Mouse (Mus musculus) thymus, postnatal 25 days (tissue): ENCODE data around the gene Ndufs2.
A peak's percentile ranks its signal among the peaks of the same experiment; 100 is the strongest.

Experiments
- DNase-seq: peaks from one replicate; pipeline ENCODE4 v3.0.0; 2022

The Ndufs2 gene

GRCm38 (mm10) chr1:171278436-171278835 lies 27.2 kb upstream of the Ndufs2 start:
- DNase-seq: no peak

DNA sequence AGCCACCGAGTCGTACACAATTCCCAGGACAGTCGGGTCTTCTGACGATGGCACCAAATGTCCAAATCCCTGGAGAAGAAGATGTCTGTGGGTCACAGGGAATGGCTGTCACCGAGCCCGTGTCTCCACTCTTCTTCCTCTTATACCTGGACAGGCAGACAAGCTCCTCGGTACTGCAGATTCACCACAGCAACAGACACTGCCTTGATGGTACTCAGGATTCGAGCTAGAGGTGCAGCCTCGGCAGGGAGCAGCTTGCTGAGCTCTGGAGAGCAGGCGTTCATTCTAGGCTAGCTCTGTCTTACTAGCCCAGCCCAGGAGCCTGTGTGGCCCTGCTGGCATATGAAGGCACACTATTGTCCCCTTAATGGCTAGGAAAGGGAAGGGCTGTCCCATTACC lies 26.5 kb upstream of the Ndufs2 start:
- DNase-seq: no peak

DNA sequence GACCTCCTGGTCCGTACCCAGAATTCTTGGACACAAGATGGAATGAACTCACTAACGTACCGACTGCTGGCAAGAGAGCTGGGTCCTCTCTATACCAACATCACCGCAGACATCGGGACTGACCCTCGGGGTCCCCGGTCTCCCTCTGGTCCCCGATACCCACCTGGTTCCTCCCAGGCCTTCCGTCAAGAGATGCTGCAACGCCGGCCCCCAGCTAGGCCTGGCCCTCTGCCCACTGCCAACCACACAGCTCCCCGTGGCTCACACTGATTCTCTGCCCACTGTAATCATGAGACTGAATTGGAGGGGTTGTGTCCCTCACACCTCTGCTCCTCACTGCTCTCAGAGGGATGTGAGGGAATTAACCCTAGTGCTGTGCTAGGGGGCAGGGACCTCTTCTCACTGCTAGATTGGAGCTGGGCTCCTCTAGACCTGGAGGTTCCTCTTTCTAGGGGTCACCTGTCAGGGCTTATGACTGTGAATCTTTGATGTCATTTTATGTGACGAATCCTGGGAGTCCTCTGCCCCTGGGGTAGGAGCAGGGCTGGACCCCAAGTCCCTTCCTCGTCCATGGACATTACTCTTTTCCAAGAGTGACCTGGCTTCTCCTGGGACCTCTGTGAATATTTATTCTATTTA lies 25.0 kb upstream of the Ndufs2 start:
- DNase-seq: no peak

- DNase-seq: no peak
Measured at GRCm38 (mm10) chr1:171275144-171275734, 24.1 kb upstream of the Ndufs2 start.

DNA sequence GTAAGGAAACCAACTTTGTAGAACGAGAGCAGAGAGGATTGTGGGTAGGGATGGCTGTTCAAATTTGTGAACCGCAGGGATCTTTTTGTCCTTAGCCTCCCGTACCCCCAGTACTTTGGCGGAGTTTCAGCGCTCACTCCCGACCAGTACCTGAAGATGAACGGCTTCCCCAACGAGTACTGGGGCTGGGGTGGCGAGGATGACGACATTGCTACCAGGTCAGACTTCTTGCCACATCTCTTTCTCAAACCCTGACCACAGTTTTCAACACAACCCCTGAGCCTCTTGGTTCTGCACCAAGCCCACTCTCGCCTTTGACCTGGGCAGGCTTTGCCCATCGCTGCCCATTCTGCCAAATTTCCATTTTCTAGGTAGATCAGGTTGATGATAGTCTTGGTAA lies 23.0 kb upstream of the Ndufs2 start:
- no peak for DNase-seq

- no peak for DNase-seq
Measured at GRCm38 (mm10) chr1:171272086-171272485, 20.9 kb upstream of the Ndufs2 start.

DNA sequence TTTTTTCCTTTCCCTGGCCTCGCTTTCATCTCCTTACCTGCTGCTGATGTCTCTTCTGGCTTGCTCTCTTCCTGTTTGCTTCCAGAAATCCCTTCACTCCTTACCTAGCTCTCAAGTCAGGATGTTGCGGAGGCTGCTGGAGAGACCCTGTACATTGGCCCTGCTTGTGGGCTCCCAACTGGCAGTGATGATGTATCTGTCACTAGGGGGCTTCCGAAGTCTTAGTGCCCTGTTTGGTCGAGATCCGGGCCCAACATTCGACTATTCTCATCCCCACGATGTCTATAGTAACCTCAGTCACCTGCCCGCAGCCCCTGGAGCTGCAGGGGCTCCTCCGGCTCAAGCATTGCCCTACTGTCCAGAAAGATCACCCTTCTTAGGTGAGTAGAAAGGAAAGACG lies 20.4 kb upstream of the Ndufs2 start:
- no peak for DNase-seq

GRCm38 (mm10) chr1:171271196-171271595 lies 20.0 kb upstream of the Ndufs2 start:
- no peak for DNase-seq

GRCm38 (mm10) chr1:171270573-171270900 lies 19.3 kb upstream of the Ndufs2 start:
- no peak for DNase-seq

DNA sequence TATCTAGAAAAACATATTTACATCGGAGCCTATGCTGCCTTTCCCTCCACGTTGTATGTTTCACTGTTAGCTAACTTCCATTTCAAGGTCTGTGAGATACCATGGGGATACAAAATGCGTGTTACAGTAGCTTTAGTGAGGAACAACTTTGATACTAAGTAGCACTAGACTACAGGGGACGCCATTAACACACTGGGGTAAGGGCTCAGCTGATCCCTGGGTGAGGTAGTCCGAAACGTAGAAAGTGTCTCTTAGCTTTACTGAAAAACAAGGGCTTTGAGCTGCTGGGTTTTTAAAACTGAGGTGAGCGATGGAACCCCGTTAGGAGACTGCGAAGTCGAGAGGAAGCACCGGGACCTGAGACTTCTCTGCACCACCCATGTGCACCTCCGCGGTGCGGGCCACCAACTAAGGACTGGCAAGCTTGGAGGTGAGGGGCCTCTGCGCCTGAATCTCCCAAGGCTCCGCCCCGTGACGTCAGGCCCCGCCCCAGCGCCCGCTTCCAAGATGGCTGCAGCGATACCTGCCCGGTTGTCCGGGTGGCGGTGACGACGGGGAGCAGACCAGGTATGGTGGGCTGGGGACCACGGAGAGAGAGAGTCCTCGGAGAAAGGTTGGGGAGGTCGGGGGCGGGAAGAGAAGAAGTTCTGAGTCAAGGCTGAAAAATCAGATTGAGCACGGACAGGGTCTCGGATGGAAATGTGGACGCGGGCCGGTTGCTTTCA lies 18.8 kb upstream of the Ndufs2 start, which contains the start of gene B4galt3:
TSS of gene B4galt3 (plus strand) at position 481 of the 725 bp plus-strand sequence.
- peak; percentile 99 for DNase-seq

DNA sequence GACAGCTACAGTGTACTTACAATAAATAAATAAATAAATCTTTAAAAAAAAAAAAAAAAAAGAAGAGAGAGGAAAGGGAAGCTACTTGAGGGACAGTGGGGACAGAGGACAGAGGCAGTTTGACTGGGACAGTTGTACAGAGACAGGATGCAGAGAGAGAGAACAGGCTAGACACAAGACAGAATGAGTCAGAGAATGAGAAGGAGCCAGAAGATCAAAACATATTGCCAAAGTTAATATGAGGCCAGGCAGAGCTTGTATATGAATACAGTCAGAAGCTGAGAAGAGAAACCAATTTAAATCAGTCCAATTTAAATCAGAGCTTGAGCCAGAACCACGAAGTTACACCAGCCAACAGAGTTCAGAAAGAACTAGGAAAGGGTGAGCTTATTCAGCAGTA lies 17.2 kb upstream of the Ndufs2 start:
- no peak for DNase-seq

- no peak for DNase-seq
Measured at GRCm38 (mm10) chr1:171265971-171266744, 15.0 kb upstream of the Ndufs2 start.

DNA sequence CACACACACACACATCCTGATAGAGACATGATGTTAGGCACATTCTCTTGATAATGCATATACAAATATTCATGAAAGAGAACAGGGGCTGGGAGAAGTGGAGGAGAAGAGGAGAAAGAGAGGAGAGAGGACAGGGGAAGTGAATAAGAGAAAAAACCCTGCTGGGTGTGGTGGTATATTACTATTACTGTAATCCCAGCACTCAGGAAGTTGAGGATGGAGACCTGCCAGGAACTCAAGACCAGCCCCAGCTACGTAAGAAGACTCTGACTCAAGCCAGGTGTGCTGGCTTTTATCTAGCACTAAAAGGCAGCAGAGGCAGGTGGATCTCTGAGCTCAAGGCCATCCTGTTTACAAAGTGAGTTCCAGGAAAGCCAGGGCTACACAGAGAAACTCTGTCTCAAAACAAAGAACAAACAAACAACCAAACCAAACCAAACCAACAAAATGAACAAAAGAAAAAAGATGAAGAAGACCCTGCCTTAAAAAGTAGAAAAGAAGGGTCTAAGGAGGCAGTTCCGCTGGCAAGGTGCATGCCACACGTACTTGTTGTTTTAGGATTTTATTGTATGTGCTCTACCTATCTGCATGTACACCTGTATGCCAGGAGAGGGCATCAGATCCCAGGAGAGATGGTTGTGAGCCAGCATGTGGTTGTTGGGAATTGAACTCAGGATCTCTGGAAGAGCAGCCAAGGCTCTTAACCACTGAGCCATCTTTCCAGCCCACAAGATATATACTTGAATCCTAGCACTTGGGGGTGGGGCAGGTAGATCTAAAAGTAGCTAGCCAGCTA lies 12.7 kb upstream of the Ndufs2 start:
- DNase-seq: no peak

DNA sequence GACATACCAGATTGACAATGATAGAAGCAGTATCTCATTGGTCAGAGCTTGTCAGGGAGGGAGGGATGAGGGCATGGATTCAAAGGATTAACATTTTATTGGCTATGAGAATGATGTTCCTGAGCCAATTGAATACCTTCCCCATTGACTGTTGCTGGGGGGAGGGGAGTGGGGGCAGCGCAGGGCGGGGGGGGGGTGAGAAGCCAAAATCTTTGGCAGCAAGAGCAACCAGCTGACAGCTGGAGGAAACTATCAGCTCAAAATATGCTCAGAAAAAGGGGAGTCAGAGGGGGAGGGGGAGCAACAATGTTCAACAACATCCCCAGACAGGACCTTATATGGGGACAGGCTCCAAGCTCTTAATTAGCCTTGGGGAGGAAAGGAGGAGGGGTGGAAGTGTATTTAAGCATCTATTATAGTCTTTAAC lies 12.0 kb upstream of the Ndufs2 start:
- DNase-seq: no peak

DNA sequence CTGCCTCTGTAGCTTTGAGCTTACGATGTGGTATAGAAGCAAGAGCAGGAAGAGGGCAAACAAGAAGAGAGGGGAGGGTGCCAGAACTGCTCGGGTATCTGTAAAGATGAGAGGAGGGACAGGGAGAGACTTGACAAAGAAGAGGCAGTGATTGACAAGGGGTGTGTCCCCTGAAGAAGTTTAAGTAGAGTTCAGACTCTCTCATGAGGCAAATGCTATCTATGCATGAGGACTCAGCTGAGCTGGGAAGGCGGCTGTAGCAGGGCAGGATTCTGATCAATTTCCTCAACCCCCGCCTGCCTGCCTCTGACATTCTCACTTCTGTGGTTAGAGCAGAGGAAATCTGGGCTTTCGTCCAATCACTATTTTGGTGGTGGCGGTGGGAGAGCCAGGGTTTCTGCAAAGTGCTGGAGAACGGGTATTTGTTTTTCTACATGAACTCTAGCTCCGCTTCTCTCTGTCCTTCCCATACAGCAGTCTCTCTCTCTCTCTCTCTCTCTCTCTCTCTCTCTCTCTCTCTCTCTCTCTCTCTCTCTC lies 11.5 kb upstream of the Ndufs2 start:
- DNase-seq: peak; percentile 16

DNA sequence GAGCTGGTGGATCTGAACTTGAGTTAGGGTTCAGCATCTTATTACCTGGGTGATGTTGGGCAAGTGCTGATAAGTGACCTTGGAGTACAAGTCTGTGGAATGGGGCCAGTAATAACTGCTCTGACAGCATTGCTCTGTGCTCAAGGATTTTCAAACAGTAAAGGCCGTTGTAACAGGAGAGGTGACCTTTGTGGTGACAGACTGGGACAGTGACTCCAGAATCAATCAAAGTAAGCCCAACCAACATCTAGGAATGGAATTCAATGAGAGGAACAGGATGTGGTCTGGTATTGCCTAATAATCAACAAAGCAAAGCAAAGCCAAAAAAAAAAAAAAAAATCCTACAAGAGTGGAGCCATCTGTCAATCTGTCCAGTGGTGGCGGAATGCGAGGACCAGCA lies 9.1 kb upstream of the Ndufs2 start:
- no peak for DNase-seq

DNA sequence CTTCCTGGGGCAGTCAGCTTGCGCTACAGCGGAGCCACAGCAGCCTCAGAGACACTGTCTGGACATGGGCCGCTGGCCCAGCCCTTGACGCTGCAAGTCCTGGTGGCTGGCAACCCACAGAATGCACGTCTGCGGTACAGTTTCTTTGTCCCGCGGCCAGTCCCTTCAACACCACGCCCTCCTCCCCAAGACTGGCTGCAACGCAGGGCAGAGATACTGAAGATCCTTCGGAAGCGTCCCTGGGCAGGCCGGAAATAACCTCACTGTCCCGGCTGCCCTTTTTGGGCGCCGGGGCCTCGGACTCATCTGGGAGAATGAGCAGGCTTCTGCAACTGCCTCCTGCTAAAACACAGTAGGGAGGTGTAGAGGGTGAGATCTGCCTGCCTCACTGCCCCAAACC lies 7.7 kb upstream of the Ndufs2 start:
- no peak for DNase-seq

- DNase-seq: no peak
Measured at GRCm38 (mm10) chr1:171257781-171258180, 6.6 kb upstream of the Ndufs2 start.

GRCm38 (mm10) chr1:171256937-171257548 lies 5.9 kb upstream of the Ndufs2 start:
- peak; percentile 62 for DNase-seq

DNA sequence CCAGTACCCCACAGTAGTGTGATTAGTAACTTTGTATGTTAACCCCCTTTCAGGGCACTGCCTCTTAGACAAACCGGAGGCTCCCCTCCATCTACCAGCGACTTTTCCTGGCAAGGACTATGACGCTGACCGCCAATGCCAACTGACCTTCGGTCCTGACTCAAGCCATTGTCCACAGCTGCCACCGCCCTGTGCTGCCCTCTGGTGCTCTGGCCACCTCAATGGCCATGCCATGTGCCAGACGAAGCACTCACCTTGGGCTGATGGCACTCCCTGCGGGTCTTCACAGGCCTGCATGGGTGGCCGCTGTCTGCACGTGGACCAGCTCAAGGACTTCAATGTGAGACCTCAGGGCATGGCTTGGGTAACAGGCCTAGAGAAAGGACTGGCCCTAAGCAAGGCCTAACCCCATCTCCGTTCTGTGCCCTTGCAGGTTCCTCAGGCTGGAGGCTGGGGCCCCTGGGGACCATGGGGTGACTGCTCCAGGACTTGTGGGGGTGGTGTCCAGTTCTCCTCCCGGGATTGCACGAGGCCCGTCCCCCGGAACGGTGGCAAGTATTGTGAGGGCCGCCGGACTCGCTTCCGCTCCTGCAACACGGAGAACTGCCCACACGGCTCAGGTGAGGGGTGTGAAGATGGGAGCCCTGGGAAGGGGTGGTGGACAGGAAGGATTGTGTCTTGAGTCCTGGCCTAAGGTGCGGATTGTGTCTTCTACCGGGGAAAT lies 5.1 kb upstream of the Ndufs2 start:
- DNase-seq: no peak

DNA sequence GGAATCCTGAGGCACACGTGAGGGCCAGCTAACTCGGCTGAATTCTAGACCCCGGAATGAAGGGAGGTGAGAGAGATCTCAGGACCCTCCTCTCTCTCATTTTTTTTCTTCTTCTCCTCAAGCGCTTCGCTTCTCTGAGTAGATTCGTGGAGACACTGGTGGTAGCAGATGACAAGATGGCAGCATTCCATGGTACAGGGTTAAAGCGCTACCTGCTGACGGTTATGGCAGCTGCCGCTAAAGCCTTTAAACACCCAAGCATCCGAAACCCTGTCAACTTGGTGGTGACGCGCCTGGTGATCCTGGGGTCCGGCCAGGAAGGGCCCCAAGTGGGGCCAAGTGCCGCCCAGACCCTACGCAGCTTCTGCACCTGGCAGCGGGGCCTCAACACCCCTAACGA lies 1.2 kb upstream of the Ndufs2 start:
- no peak for DNase-seq
